Mouse (Mus musculus): ENCODE measurements around the gene Ophn1.

DNA sequence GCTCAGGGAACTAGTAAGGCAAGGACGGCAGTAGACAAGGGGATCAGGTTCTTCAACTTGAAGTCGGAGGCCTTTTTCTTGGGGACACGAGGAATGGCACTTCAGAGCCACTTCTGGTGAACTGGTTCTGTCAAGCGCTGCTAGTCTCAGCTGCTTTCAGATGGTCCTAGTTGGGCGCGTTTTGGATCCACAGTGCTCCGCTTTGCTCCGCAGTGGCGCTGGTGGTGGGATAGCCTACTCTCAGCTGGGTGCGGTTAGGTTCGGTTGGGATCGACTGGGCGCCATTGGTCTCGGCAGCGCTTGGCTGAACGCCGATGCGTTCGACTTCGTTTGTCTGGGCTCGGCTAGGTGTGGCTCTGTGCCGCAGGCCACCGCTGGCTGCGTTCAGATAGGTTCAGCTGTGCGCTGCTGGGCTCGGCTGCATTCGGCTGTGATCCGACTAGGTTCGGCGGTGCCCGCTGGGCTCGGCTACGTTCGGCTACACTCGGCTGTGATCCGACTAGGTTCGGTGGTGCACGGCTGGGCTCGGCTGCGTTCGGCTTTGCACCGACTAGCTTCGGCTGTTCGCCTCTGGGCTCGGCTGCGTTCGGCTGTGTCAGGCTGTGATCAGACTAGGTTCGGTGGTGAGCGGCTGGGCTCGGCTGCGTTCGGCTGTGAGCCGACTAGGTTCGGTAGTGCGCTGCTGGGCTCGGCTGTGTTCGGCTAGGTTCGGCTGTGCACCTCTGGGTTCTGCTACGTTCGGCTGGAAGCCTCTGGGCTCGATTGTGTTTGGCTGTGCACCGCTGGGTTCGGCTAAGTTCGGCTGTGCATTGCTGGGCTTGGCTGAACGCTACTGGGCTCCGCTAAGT lies 46.1 kb upstream of the Ophn1 start:
- TF ChIP-seq CTCF (IDR thresholded peaks at IDR 0.05; ENCODE audit: low read depth) = no peak
- TF ChIP-seq EP300 (IDR thresholded peaks at IDR 0.05; ENCODE audit: low read depth) = no peak

All from liver, postnatal 0 days (tissue).